Mouse (Mus musculus) hindbrain, postnatal 0 days (tissue): ENCODE measurements at regions not wholly inside any gene's neighbourhood (a gene's known extent, or its start where the extent isn't known, plus 50 kb on each side); places are given as distances from the start of the nearest gene placed in this dataset.
"Not testable (repeated sequence)": the region's sequence is repeated elsewhere in the genome, so short reads cannot be mapped to it uniquely, and the experiment has no call there.

Experiments
- ATAC-seq: fragments of 200-750 bp; cut with Nextera tagmentation; 2 replicates; pipeline ENCODE4 v1.8.0; 2017; ENCODE audit warnings: mild to moderate bottlenecking, moderate TSS enrichment, moderate library complexity
- DNase-seq: peaks from one replicate; pipeline ENCODE4 v3.0.0-alpha.2; 2015; ENCODE audit warnings: low spot score
- H3K27ac ChIP-seq: fragments of 300-500 bp; sonication (generic); 2 replicates; pipeline ENCODE4 v1.5.1; 2014; ENCODE audit warnings: mild to moderate bottlenecking
- H3K27me3 ChIP-seq: fragments of 300-500 bp; sonication (generic); 2 replicates; pipeline ENCODE4 v1.6.1; 2014; ENCODE audit warnings: low read length, mixed read lengths; ENCODE audit not compliant: insufficient read depth
- H3K36me3 ChIP-seq: fragments of 300-500 bp; sonication (generic); 2 replicates; pipeline ENCODE4 v1.6.1; 2014; ENCODE audit warnings: low read length, mixed read lengths; ENCODE audit not compliant: insufficient read depth
- H3K4me1 ChIP-seq: fragments of 300-500 bp; sonication (generic); 2 replicates; pipeline ENCODE4 v1.6.1; 2014; ENCODE audit warnings: antibody characterized with exemption, low read length, mixed read lengths; ENCODE audit not compliant: insufficient read depth
- H3K4me2 ChIP-seq: fragments of 300-500 bp; sonication (generic); 2 replicates; pipeline ENCODE4 v1.6.1; 2014; ENCODE audit warnings: low read depth, mild to moderate bottlenecking, low read length, moderate library complexity, mixed read lengths
- H3K4me3 ChIP-seq: fragments of 300-500 bp; sonication (generic); 2 replicates; pipeline ENCODE4 v1.5.1; 2014; ENCODE audit warnings: low read length
- H3K9ac ChIP-seq: fragments of 300-500 bp; sonication (generic); replicated peaks from 2 replicates; pipeline ENCODE4 v1.6.1; 2014; ENCODE audit warnings: mild to moderate bottlenecking, low read length, moderate library complexity, mixed read lengths
- H3K9me3 ChIP-seq: fragments of 300-500 bp; sonication (generic); 2 replicates; pipeline ENCODE4 v1.6.1; 2016; ENCODE audit warnings: low read length, mixed read lengths
- CTCF ChIP-seq: IDR thresholded peaks from 2 replicates; pipeline ENCODE4 v1.5.1; 2016; ENCODE audit warnings: antibody characterized with exemption, control low read depth, low read depth
- WGBS: fragments of 180-500 bp; shearing (Covaris S2); extraction: QIAGEN DNeasy Blood & Tissue Kit; methylation state at CpG from one replicate; pipeline ENCODE4 v1.1.7; 2014; 5-methylcytosine and 5-hydroxymethylcytosine counted together

DNA sequence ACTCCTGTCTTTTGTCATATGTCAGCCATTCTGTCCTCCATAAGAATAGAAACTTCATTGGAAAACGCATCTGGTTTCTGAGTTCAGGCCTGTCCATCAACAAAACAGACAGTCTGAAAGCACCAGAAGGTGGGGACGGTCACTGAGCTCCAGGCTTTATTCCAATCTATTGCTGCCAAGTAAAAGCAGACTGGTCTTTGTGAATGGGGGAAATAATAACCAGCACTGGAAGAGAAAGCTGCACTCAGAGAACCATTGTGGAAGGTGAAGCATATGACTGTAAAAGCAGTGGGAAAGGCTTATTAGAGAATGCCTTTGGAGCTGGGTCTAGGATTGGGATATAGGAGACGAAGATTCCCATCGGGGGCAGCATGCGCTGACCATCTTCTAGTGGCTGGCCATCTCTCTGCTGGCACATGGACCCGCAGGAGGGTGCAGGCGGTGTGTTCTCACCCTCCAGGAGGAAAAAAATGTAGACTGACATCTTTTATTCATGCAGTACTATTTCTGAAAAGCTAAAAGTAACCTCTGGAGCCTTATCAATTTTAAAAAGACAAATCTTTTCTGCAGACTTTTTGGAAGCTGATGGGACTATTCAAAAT lies 1638.0 kb downstream of the Car8 start:
- Histone ChIP-seq H3K4me2 (no peak overlapping the region), H3K4me1 (no peaks in the 10 kb centered on the region; the same call in 1 of the 2 replicates), H3K27ac (no peak overlapping the region), H3K36me3 (no peaks in the 10 kb centered on the region), H3K4me3 (no peak overlapping the region), H3K9ac (no peak overlapping the region), H3K27me3 (no peaks in the 10 kb centered on the region), H3K9me3 (no peaks in the 10 kb centered on the region)
- no peak for TF ChIP-seq CTCF
- DNase-seq (no peak), ATAC-seq (no peak)
- 58% methylated on average over 7 of the region's 7 CpGs for WGBS

DNA sequence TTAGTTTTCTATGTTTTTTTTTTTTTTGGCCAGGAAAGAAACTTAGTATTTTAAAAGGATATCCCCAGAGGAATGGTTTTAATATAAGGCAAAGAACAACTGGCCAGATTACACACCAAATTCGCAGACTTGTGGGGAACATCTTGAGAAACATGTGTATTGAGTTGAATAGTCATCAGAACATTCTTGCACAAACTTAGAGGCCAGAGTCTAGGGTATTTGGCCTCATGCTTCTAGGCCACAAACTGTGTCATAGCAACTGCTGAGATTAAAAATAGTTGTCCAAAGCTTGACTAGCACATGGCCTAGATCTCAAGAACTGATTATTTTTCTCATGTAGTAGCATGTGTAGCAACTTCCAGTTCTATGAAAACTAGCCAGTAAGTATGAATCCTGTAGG lies 1642.5 kb downstream of the Car8 start:
- DNase-seq (no peak), ATAC-seq (no peak)
- no peak overlapping the region for H3K27ac ChIP-seq
- no peak overlapping the region for H3K4me3 ChIP-seq
- H3K4me2 ChIP-seq = no peak overlapping the region
- H3K9ac ChIP-seq = no peak overlapping the region
- no peaks in the 10 kb centered on the region; the same call in 1 of the 2 replicates for H3K4me1 ChIP-seq
- 80% methylated on average over 1 of the region's 1 CpGs for WGBS
- no peak for TF ChIP-seq CTCF
- H3K27me3 ChIP-seq = no peaks in the 10 kb centered on the region
- no peaks in the 10 kb centered on the region for H3K36me3 ChIP-seq
- 0 out of 2 replicates have a peak, but pooled peaks cover 2% of the 10 kb centered on the region for H3K9me3 ChIP-seq

DNA sequence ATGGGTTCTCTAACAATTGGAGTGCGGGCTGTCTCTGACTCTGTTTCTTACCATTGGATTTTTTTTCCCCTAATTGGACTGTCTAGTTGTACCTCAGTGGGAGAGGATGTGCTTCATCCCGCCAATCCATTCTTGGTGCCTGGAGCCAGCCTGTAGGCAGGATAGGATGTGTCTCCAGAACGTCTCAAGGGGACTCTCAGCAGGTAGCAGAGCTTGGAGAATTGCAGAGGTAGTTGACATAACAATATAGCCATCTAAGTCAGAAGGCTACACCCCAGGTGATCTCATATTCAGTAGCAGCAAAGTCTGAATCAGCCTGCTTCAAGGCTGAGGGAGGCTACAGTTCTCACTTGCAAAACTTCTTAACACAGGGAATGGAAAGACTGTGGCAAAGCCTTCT lies 1646.0 kb downstream of the Car8 start:
- H3K9me3 ChIP-seq, H3K4me3 ChIP-seq, H3K27me3 ChIP-seq, H3K36me3 ChIP-seq, DNase-seq, H3K4me1 ChIP-seq, H3K27ac ChIP-seq, ATAC-seq, H3K9ac ChIP-seq, H3K4me2 ChIP-seq: not testable (repeated sequence)
- WGBS = 63% methylated on average over 3 of the region's 3 CpGs

DNA sequence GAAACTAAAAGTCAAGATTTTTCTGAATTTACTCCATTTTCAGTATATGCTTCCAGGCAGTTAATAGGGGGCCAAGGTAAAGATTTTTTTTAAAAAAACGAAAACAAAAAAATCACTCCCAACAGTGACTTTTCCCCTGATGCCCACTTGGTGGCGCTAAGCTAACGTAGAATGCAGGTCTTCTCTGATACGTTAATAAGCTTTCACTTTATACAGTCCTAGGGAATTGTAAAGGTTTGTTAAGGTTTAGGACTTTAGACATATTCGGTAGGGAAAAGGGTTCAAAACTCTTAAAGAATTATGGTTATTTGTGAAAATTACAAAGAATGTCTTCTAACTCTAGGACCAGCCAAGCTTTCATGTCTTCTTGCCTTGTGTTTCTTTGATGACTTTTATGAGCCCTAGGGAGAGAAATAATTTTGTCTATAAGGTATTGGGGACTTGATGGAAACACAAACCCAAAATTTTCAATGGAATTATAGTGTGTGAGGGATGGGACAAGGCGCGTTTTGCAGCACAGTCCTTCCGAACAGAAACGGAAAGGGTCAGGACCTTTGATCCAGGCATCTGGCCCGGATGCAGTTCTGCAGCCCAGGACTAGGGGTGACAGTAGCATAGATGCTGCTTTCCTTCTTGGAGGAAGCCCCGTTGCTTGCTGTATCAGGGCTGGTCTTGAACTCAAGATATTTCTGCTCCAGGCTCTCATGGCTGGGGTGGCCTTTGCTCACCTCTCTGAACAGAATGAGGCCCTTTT lies 1677.1 kb downstream of the Car8 start:
- Histone ChIP-seq H3K9me3 (no peaks in the 10 kb centered on the region), H3K36me3 (no peaks in the 10 kb centered on the region), H3K9ac (no peak overlapping the region), H3K27me3 (no peaks in the 10 kb centered on the region), H3K4me1 (no peaks in the 10 kb centered on the region), H3K4me2 (no peak overlapping the region), H3K4me3 (no peak overlapping the region), H3K27ac (no peak overlapping the region)
- 30% methylated on average over 11 of the region's 11 CpGs for WGBS
- peak; percentile 89 for TF ChIP-seq CTCF
- peak; percentile 49; the same call in 1 of the 2 replicates for ATAC-seq
- peak; percentile 79 for DNase-seq

DNA sequence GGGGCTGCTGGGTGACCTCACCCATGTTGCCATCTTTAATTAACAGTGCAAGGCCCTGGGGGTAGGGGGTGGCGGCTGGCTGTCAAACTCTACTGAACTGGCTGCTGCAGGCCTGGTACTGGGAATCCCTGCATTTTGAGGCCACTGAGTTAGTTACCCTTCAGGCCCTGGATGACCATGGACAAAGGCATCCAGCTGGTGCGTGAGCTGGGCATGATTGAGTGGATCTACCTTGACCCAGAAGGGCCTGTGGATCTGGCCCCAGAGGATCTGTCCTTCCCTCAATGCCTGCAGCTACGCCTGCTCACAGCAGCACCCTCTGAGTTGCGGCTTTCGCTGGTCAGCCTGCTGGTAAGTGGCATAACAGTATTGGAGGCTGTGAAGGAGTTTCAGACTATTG lies 1699.2 kb downstream of the Car8 start:
- 97% methylated on average over 5 of the region's 5 CpGs for WGBS
- no peak for TF ChIP-seq CTCF
- DNase-seq (no peak), ATAC-seq (no peak)
- no peaks in the 10 kb centered on the region for H3K4me1 ChIP-seq
- no peaks in the 10 kb centered on the region for H3K36me3 ChIP-seq
- no peak overlapping the region for H3K4me3 ChIP-seq
- no peak overlapping the region for H3K27ac ChIP-seq
- H3K9me3 ChIP-seq = no peaks in the 10 kb centered on the region
- no peaks in the 10 kb centered on the region for H3K27me3 ChIP-seq
- no peak overlapping the region for H3K9ac ChIP-seq
- no peak overlapping the region for H3K4me2 ChIP-seq

DNA sequence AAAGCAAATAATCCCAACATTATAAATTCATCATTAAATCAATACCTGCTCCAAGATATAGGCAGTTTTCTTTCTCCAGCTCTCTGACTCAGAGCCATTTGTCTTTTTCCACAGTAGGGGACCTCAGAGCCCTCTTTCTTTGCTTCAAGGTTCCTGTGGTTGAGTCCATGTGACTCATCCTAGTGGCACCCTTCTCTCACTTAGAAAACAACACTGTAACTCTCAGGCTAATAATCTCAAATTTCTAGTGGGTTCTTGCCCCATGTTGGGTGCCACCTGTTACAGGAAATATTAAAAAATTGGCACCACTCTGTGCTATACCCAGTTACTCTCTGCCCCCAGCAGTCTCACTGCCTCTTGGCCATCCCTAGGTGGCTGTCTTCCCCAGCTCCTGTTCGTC lies 1706.4 kb downstream of the Car8 start:
- Histone ChIP-seq H3K4me2 (no peak overlapping the region), H3K4me1 (no peaks in the 10 kb centered on the region), H3K36me3 (no peaks in the 10 kb centered on the region), H3K9ac (no peak overlapping the region), H3K4me3 (no peak overlapping the region), H3K27ac (no peak overlapping the region), H3K27me3 (no peaks in the 10 kb centered on the region), H3K9me3 (no peaks in the 10 kb centered on the region)
- no peak for ATAC-seq
- no peak for DNase-seq
- 50% methylated on average over 1 of the region's 1 CpGs for WGBS
- TF ChIP-seq CTCF = no peak

DNA sequence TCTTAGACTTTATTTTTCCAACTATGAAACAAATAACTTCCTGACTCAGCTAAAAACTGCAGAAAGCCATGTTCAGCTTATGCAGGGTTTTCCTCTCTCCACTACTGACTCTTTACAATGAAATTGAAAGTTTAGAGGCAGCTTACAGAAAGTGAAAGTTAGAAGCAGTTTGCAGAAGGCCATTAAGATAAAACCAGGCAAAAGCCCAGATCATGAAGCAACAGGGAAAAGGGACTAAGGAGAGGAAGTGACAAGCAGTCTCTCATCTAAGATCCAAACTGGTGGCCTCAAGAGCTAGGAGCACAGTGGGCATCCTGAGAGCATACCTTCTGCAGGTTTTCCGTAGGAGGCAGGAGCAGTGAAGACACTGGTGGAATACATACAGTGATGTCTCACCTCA lies 1721.2 kb downstream of the Car8 start:
- WGBS = 84% methylated on average over 1 of the region's 1 CpGs
- ATAC-seq (no peak), DNase-seq (no peak)
- TF ChIP-seq CTCF = no peak
- Histone ChIP-seq H3K36me3 (no peaks in the 10 kb centered on the region), H3K27me3 (no peaks in the 10 kb centered on the region), H3K9ac (no peak overlapping the region), H3K4me2 (no peak overlapping the region), H3K27ac (no peak overlapping the region), H3K9me3 (no peaks in the 10 kb centered on the region), H3K4me3 (no peak overlapping the region), H3K4me1 (no peaks in the 10 kb centered on the region)
